Mouse (Mus musculus): ENCODE measurements around the gene Ikzf3. TPM values are rescaled to one million over a fixed set of nuclear protein-coding genes. Genes with fewer than 3 reads are reported as not detected.

The Ikzf3 gene
- polyA plus RNA-seq, 1 experiment = 3.9 TPM

DNA sequence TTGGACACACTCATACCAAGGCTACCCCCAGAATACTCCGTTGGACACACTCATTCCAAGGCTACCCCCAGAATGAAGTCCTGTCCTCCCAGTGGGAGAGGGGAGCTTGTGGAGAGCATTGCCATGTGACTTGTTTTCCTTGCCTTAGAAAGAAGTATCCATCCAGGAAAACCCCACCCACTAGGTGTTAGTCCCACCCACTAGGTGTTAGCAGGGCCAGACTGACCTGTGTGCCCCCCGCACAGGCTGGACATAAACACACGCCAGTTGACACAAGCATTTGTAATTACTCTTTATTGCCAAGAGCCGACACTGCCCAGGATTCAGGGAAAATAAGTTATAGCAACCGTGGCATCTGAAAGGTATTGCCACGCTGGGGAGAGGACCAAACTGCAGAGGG, 108.4 kb downstream of the Ikzf3 start:
- H3K27ac ChIP-seq (ENCODE audit: insufficient read depth, low read depth, low read length) = no peak overlapping the region

DNA sequence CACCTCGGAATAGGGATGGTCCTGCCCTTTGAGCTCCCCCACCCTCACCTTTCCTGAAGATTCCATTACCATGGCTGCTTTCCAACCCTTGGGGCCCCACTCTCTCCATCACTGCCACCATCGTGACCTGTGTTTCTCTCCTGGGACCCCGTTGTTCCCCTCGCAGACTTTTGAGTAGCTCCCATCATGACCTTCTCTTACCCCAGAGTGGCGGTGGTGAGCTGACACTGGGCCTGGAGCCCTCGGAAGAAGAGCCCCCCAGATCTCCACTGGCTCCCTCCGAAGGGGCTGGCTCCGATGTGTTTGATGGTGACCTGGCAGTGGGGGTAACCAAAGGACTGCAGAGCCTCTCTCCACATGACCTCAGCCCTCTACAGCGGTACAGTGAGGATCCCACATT, 110.1 kb downstream of the Ikzf3 start:
- WGBS = 88% methylated on average over 9 of the region's 9 CpGs
- H3K27me3 ChIP-seq (replicated peaks; ENCODE audit: control insufficient read depth, insufficient read depth, low read length) = no peaks in the 10 kb centered on the region
- H3K27ac ChIP-seq (ENCODE audit: insufficient read depth, low read depth, low read length) = no peak overlapping the region
- TF ChIP-seq POLR2A (IDR thresholded peaks at IDR 0.05; ENCODE audit: low read depth, low read length) (no peak), CTCF (conservative IDR thresholded peaks at IDR 0.05; ENCODE audit: insufficient read depth, insufficient read length, low read depth, low read length) (no peak)
- peaks cover 11% of the 10 kb centered on the region; the same call in 1 of the 2 replicates for H3K4me1 ChIP-seq (ENCODE audit: control insufficient read depth, insufficient read depth, low read length)
- H3K4me3 ChIP-seq (ENCODE audit: insufficient read depth, low read depth, low read length) = no peak overlapping the region
- DNase-seq = no peak
- peaks cover 3% of the 10 kb centered on the region for H3K36me3 ChIP-seq (ENCODE audit: control insufficient read depth, insufficient read depth, low read length)

More for the DNA sequence above, 108.4 kb downstream of the Ikzf3 start:
- Histone ChIP-seq H3K27me3 (replicated peaks; ENCODE audit: control insufficient read depth, insufficient read depth, low read length) (no peaks in the 10 kb centered on the region), H3K4me3 (ENCODE audit: insufficient read depth, low read depth, low read length) (0 out of 2 replicates have a peak overlapping the region, but pooled peaks have one; percentile 87), H3K4me1 (ENCODE audit: control insufficient read depth, insufficient read depth, low read length) (peaks cover 11% of the 10 kb centered on the region; the same call in 1 of the 2 replicates), H3K36me3 (ENCODE audit: control insufficient read depth, insufficient read depth, low read length) (peaks cover 3% of the 10 kb centered on the region)
- DNase-seq = peak; percentile 57
- TF ChIP-seq POLR2A (IDR thresholded peaks at IDR 0.05; ENCODE audit: low read depth, low read length) (no peak), CTCF (conservative IDR thresholded peaks at IDR 0.05; ENCODE audit: insufficient read depth, insufficient read length, low read depth, low read length) (no peak)
- WGBS = 50% methylated on average over 6 of the region's 6 CpGs

DNA sequence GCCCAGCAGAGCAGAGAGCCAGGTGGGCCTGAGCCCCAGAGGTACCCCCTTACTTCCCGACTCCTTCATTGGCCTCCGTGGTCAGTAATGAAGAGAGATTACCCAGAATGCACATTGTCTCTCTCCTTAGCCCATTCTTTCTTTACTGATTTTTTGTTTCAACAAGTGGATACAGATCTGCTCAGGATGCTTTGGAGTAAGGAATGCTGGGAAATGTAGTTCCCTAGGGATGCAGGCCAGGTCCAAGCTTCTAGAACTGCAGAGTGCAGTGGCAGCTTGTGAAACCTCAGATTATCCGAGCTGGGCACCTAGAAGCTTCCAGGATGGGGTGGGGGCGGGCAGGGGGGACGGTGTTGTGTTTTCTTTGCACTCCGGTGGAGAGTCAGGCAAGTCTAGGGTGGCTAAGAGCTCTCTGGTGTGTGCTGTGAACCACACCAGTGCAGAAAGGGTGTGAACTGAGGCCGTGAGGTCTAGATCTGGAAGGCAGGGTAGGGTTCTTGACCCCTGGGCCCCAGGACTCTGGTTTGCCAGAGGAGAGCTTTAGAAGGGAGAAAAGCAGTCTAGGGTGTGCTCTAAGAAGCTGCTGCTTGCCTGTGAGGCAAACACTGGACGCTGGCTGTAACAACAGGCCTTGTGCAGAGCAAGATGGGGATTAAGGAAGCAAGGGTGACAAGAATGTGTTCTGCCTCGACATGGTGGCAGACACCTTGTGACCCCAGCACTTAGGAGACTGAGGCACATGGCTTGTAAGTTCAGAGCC, 113.9 kb downstream of the Ikzf3 start:
- no peak overlapping the region for H3K4me3 ChIP-seq (ENCODE audit: insufficient read depth, low read depth, low read length)
- WGBS = 83% methylated on average over 9 of the region's 9 CpGs
- no peak for DNase-seq
- H3K27me3 ChIP-seq (replicated peaks; ENCODE audit: control insufficient read depth, insufficient read depth, low read length) = no peaks in the 10 kb centered on the region
- TF ChIP-seq CTCF (conservative IDR thresholded peaks at IDR 0.05; ENCODE audit: insufficient read depth, insufficient read length, low read depth, low read length) = no peak
- H3K36me3 ChIP-seq (ENCODE audit: control insufficient read depth, insufficient read depth, low read length) = peaks cover 4% of the 10 kb centered on the region
- no peak overlapping the region for H3K27ac ChIP-seq (ENCODE audit: insufficient read depth, low read depth, low read length)
- no peaks in the 10 kb centered on the region; the same call in 1 of the 2 replicates for H3K4me1 ChIP-seq (ENCODE audit: control insufficient read depth, insufficient read depth, low read length)

DNA sequence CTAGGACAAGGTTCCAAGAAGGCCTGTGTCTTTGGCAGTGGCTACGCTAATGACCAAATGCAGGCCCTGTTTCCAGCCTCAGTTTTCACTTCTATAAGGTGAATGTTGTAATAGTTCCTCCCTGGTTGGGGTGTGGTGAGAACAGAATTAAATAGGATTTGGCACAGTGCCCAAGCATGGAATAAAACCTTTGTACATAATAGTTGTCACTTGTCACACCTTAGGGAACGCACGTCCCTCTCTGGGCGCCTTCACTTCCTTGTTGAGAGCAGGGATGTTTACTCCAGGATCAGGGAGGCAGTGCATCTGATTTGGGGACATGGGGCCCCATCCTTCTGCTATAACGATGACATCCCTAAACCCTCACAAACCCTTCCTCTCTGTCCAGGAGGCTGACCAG, 117.4 kb downstream of the Ikzf3 start:
- Histone ChIP-seq H3K36me3 (ENCODE audit: control insufficient read depth, insufficient read depth, low read length) (peaks cover 6% of the 10 kb centered on the region), H3K4me3 (ENCODE audit: insufficient read depth, low read depth, low read length) (no peak overlapping the region), H3K27me3 (replicated peaks; ENCODE audit: control insufficient read depth, insufficient read depth, low read length) (no peaks in the 10 kb centered on the region), H3K27ac (ENCODE audit: insufficient read depth, low read depth, low read length) (no peak overlapping the region), H3K4me1 (ENCODE audit: control insufficient read depth, insufficient read depth, low read length) (peaks cover 5% of the 10 kb centered on the region; the same call in 1 of the 2 replicates)
- WGBS = 79% methylated on average over 5 of the region's 5 CpGs
- TF ChIP-seq POLR2A (IDR thresholded peaks at IDR 0.05; ENCODE audit: low read depth, low read length) (no peak), CTCF (conservative IDR thresholded peaks at IDR 0.05; ENCODE audit: insufficient read depth, insufficient read length, low read depth, low read length) (no peak)
- no peak for DNase-seq

DNA sequence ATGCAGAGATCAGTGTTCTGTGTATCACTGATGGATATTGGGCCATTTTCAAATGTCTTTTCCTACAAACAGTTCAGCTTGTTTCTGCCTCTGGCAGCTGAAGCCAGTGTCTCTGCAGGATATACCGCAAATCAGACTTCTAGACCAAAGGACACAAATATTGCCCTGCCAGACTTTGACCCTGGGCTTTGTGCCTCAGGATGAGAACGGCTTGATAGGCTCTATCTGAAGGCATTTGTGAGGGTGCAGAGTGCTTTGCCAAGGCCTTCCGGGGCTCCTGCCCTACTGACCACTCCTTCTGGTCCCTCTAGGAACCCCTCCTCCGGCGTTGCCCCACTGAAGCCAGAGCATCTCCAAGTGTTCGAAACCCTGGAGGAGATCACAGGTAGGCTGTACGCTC, 119.2 kb downstream of the Ikzf3 start:
- DNase-seq = peak; percentile 84
- H3K4me3 ChIP-seq (ENCODE audit: insufficient read depth, low read depth, low read length) = no peak overlapping the region
- 70% methylated on average over 7 of the region's 7 CpGs for whole genome bisulfite sequencing
- H3K27me3 ChIP-seq (replicated peaks; ENCODE audit: control insufficient read depth, insufficient read depth, low read length) = no peaks in the 10 kb centered on the region
- peaks cover 5% of the 10 kb centered on the region; the same call in 1 of the 2 replicates for H3K4me1 ChIP-seq (ENCODE audit: control insufficient read depth, insufficient read depth, low read length)
- TF ChIP-seq CTCF (conservative IDR thresholded peaks at IDR 0.05; ENCODE audit: insufficient read depth, insufficient read length, low read depth, low read length) (no peak), POLR2A (IDR thresholded peaks at IDR 0.05; ENCODE audit: low read depth, low read length) (no peak)
- peak overlapping the region; percentile 48; the same call in 1 of the 2 replicates for H3K27ac ChIP-seq (ENCODE audit: insufficient read depth, low read depth, low read length)
- H3K36me3 ChIP-seq (ENCODE audit: control insufficient read depth, insufficient read depth, low read length) = peaks cover 5% of the 10 kb centered on the region

DNA sequence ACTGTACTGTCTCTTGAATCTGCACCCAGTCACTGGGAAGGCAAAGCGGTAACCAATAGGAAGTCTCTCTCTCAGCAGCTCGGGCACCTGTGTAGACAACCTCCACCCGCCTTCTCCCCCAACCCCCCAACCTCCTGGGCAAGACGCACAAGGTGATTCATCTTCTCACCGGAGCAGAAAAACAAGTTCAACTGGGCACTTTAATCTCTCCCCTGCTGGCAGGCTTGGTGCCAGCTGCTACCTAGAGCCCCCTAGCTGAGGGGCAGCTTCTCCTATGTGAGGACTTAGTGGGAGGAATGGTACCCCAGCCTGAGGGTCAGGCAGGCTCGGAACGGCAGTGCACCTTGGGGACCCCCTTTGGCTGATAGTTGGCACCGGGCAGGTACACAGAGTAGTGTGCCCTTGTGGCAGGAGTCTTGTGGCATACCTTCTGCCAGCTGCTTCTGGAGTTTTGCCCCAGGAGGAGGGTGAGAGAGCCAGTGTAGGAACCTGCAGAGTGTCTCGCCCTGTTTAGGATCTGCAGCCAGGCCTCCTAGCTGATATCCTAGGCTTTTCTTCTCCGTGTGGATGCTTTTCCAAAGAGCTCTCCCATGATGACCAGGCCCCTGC, 126.8 kb downstream of the Ikzf3 start:
- Histone ChIP-seq H3K27ac (ENCODE audit: insufficient read depth, low read depth, low read length) (peak overlapping the region; percentile 81), H3K4me1 (ENCODE audit: control insufficient read depth, insufficient read depth, low read length) (peaks cover 42% of the 10 kb centered on the region), H3K36me3 (ENCODE audit: control insufficient read depth, insufficient read depth, low read length) (peaks cover 2% of the 10 kb centered on the region; the same call in 1 of the 2 replicates), H3K27me3 (replicated peaks; ENCODE audit: control insufficient read depth, insufficient read depth, low read length) (no peaks in the 10 kb centered on the region), H3K4me3 (ENCODE audit: insufficient read depth, low read depth, low read length) (no peak overlapping the region)
- 35% methylated on average over 10 of the region's 10 CpGs for WGBS
- TF ChIP-seq POLR2A (IDR thresholded peaks at IDR 0.05; ENCODE audit: low read depth, low read length) (no peak), CTCF (conservative IDR thresholded peaks at IDR 0.05; ENCODE audit: insufficient read depth, insufficient read length, low read depth, low read length) (no peak)
- peak; percentile 87 for DNase-seq

DNA sequence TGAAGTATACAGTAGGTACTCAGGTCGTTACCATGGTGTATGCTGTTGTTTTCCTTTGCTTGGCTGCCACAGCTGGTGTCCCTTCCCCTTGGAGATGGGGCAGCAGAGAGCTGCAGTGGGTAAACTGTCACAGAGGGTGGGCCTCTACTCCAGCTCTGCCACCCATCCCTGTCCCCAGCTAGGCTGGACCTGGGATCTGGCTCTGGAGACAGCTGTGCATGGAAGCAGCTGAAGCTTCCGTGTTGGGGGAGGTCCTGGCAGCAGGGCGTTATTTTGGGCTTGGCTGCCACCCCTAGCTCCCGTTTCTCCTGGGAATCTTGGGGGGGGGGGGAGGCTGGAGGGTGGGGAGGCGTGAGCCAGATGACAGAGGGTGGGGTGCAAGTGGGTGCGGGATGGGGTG, 127.6 kb downstream of the Ikzf3 start:
- TF ChIP-seq POLR2A (IDR thresholded peaks at IDR 0.05; ENCODE audit: low read depth, low read length) (no peak), CTCF (conservative IDR thresholded peaks at IDR 0.05; ENCODE audit: insufficient read depth, insufficient read length, low read depth, low read length) (no peak)
- DNase-seq = no peak
- H3K27me3 ChIP-seq (replicated peaks; ENCODE audit: control insufficient read depth, insufficient read depth, low read length) = no peaks in the 10 kb centered on the region
- H3K36me3 ChIP-seq (ENCODE audit: control insufficient read depth, insufficient read depth, low read length) = peaks cover 2% of the 10 kb centered on the region; the same call in 1 of the 2 replicates
- H3K4me3 ChIP-seq (ENCODE audit: insufficient read depth, low read depth, low read length) = no peak overlapping the region
- H3K27ac ChIP-seq (ENCODE audit: insufficient read depth, low read depth, low read length) = peak overlapping the region; percentile 32; the same call in 1 of the 2 replicates
- H3K4me1 ChIP-seq (ENCODE audit: control insufficient read depth, insufficient read depth, low read length) = peaks cover 44% of the 10 kb centered on the region
- WGBS = 40% methylated on average over 4 of the region's 6 CpGs

Measured in kidney, adult 2 months (tissue).